Mouse (Mus musculus) adipocyte (in vitro differentiated cells): ENCODE results near the gene Btbd18.

ENCODE experiments used
- DNase-seq: peaks from one replicate; pipeline ENCODE4 v3.0.0-alpha.2; 2016; ENCODE audit warnings: low spot score

Gene Btbd18

DNA sequence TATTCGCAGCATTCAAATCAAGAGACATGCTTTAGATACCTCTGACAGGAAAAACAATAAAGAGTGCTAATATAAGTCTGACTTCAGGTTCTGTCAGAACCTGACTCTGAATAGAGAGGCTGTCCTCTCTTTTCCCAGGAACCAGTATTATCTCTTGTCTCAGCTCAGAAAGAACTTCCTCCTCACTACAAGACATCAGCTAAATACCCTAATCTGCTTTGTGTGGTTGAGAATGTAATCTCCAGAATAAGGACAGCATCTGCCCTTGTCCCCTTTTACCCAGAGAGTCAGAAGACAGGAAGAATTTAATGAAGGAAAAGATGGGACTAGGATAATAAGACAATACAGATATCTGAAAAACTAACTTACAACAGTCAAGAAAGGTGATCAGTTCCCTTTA, 44.6 kb downstream of the Btbd18 start:
- no peak for DNase-seq

DNA sequence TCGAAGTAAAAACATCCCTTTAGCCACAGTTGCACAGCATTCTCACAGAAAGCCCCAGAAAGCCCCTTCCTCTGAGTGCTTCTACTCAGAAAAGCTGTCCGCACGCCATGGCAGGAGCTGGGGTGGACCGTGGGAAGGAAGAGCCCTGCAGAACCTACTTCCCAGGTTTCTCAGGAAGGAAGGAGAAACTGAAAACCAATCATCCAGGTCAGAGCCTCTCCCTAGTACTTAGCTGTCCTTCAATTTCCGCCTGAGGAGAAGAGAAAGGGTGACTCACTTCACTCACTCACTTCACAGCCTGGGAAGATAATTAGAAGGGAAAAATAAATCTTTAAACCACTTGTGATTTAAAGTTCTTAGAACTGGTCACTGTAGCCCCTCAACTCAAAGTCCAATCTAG, 45.5 kb downstream of the Btbd18 start:
- no peak for DNase-seq

DNA sequence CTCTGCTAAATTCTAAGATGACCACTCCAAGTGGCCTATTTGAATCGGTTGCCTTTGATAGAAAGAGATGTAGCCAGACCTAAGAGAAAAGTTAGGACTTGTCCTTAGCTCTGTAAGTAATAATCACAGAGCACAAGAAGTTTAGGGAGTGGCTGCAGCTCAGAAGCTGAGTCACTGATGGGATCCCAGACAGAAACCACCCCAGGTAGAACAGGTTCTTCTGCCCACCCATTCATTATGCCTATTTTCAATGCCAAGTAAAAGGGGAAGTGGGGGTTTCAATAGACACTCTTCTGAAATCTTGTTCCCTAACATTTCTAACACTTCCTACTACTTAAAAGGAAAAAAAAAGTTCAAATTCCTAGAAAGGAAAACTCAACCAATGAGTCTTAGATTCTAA, 46.4 kb downstream of the Btbd18 start:
- DNase-seq, result no peak

DNA sequence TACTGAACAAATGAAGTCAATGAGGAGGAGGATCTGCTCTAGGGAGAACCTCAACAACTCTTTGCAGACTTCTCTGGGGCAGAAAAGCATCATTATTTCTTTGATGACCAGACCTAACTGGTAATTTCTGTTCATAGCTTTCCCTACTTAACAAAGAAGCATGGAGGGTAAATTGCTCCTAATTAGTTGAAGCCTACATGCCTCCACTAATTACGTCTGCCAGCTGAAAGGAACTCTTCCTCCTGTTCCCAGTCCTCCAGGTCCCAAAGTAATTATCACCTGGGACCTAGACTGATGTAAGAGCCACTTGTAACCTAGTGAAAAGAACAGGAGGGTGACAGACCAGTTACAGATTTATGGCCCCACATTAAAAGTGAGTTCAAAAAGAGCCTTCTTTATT, 48.6 kb downstream of the Btbd18 start:
- DNase-seq, result no peak

DNA sequence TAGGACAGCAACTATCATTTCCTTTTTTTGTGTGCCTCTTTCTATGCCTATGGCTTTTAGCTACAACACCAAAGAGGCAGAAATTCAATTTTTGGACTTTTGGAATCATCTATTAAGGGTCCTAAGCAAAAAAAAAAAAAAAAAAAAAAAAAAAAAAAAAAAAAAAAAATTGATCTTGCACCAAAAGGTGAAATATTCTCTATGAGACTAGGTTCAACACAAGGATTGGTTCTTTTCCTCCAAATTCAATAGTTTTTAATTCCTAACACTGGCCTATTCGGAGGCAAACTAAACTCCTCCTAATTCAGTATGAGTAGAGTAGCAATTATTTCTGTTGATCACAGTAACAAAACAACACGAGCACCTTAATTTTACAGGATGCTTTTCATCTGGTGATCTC, 53.0 kb downstream of the Btbd18 start:
- DNase-seq, result no peak

DNA sequence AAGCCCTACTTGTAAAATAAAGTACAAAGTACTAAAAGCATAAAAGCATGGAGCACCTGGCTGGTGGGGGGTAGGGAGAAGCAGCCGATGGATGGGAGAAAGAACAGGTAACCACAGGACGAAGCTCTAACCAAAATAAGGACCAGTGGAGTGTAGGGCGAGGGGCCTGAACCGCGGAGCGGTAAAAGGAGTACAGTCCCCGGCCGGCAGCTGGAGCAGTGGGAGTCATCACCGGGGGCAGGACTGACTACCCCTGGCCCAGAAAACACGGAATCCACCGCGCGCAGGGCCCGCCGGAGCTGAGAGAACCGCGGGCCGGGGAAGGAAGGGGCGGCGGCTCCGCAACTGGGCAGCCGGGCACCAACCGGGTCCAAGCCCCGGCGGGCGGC, 55.5 kb downstream of the Btbd18 start:
- no peak for DNase-seq

DNA sequence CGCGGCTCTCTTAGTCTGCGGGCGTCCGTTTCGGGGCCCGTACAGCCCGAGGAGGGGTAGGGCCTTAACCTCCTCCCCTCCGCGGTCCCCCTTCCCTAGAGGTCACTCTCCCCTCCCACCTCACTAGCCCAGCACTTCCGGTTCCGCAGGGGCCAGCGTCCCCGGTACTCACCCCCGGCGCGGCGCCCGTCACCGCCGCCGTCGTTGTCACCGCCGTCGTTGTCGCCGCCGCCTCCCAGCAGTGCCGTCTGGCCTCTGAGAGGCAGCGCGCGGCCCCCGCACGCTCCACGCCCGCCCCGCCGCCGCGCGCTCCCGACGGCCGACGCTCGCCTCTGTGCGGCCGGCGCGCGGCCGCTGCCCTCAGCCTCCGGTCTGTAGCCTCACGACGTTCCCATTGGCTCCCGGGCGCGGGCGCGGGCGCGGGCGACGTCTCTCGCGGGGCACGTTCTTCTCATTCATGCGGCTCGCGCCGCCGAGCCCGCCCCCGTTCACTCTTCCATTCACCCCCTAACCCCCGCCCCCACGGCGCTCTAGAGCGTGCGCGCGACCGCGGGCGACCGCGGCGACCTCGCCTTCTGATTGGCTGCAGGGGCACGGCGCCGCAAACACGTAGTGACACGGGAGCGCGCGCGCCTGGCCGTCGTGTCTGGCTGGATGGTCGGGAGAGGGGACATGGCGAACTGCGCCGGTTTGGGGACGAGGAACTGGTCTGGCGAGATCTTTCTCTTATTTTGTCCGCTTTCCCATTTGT, 56.1 kb downstream of the Btbd18 start, which contains the start of gene Zdhhc5:
Zdhhc5 (minus strand) TSS at position 370 of the 751 bp plus-strand sequence.
- peak; percentile 98 for DNase-seq

DNA sequence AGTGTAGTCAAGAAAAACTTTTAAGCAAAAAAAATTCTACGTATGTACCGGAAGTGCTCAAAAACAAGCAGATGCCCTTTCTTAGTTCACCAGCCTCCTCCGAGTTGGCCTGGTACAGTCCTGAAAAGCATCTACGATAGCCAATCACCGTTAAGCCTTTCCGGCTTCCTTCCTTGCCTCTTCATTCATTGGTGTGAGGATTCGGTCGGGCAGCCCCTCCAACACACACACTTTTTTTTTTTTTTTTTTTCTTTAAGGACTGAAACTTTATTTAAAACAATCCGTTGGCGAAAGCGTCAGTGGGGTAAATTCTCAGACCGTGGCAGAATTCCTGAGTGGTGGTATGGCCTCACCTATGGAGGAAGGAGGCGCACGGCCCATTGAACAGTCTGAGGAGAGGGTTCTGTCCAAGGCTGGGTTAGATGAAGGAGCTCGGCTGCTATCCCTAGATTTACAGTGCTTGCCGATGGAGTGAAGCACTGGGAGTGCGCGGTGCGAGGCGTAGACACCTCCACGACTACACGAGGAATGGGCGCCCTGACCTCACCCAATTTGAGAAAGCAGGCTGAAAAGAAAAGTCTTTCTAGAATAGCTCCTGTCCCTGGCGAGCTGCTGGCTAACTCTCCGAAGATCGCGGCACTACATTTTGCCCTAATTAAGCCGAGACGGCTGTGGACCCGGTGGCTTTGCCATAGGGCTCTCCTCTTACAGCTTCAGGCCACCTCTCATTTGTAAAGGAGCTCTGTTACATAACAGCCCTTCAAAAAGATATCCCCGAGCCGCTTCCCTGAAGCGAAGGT, 56.9 kb downstream of the Btbd18 start:
- peak; percentile 98 for DNase-seq

DNA sequence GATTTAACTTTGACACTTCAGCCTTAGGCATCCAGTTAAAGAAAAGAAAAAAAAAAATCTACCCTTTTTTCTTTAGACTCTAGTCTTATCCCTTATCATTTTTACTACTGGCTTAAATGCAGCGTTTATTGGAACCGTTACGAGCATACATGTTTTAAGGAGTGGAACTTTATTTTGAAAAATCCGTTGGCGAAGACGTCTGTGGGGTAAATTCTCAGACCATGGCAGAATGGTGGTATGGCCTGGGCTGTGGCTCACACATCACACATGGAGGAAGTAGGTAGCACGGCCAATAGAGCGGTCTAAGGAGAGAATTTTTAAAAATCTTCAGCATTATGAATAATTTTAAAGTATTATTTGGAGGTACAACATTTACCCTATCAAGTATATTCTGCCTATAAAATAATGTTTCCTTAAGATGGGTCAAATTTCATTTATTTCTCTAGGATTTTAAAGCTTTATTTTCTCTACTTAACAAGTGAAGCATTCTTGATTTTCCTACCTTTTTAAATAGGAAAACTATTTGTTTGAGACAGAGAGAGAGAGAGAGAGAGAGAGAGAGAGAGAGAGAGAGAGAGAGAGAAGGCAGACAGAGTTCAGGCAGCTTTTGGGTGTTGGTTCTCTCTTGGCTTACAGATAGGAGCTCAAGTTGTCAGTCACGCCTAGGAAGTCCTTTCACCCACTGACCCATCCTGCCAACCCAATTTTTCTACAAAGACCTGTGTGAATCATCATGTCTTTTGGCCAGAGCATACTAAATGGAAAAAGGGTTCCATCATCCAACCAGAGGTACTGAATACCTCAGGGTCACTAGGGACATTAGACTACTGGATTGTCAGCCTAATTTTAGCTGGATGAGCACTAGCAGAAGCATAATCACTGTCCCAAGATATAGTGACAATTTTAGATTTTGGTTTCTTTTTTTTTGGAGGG, 57.8 kb downstream of the Btbd18 start:
- DNase-seq, result peak; percentile 80

DNA sequence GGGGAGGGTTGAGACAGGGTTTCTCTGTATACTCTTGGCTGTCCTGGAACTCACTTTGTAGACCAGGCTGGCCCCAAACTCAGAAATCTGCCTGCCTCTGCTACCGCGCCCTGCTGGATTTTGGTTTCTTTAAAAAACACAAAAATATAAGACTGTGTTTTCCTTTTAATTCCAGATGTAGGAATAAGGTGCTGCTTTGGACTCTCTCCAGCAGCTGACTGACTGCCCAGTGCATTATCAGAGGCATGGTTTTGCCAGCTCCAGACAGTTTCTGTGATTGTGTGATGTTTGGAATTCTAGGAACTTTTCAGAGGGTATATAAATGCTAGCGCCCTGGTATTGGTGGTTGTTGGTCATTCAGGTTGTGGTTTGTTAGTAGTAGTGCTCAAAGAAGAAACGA, 58.5 kb downstream of the Btbd18 start:
- DNase-seq, result no peak
